Mouse (Mus musculus) heart, embryonic 10.5 days (tissue): Measurements from ENCODE around the gene Lrp8. TPM values are rescaled to one million over a fixed set of nuclear protein-coding genes. Genes with fewer than 3 reads are reported as not detected.
A peak's percentile ranks its signal among the peaks of the same experiment; 100 is the strongest.

Experiments used
- DNase-seq: peaks from one replicate; pipeline ENCODE4 v3.0.0-alpha.2; 2017; ENCODE audit warnings: low spot score
- H3K27ac ChIP-seq: fragments of 300-500 bp; sonication (generic); 2 replicates; pipeline ENCODE4 v1.5.1; 2016; ENCODE audit warnings: mild to moderate bottlenecking
- H3K27me3 ChIP-seq: fragments of 300-500 bp; sonication (generic); 2 replicates; pipeline ENCODE4 v1.6.1; 2016; ENCODE audit warnings: mild to moderate bottlenecking; ENCODE audit not compliant: poor library complexity, insufficient read depth, severe bottlenecking
- H3K36me3 ChIP-seq: fragments of 300-500 bp; sonication (generic); 2 replicates; pipeline ENCODE4 v1.6.1; 2016; ENCODE audit warnings: mild to moderate bottlenecking, moderate library complexity
- H3K4me1 ChIP-seq: fragments of 300-500 bp; sonication (generic); 2 replicates; pipeline ENCODE4 v1.6.1; 2016; ENCODE audit warnings: mild to moderate bottlenecking
- H3K4me3 ChIP-seq: fragments of 300-500 bp; sonication (generic); 2 replicates; pipeline ENCODE4 v1.5.1; 2016; ENCODE audit warnings: mild to moderate bottlenecking, moderate library complexity
- H3K9me3 ChIP-seq: fragments of 300-500 bp; sonication (generic); 2 replicates; pipeline ENCODE4 v1.6.1; 2016; ENCODE audit warnings: mild to moderate bottlenecking, moderate library complexity
- WGBS: fragments of 180-500 bp; shearing (Covaris S2); methylation state at CpG from one replicate; pipeline ENCODE4 v1.1.7; 2016; 5-methylcytosine and 5-hydroxymethylcytosine counted together
- polyA plus RNA-seq: library from polyadenylated mRNA; unstranded; fragments of >200 nt; fragmentation: Nextera tagmentation; extraction: Ambion mirVana; gene quantifications from 2 replicates; pipeline ENCODE4 v1.2.1, GENCODE M21; 2016

Gene Lrp8
- polyA plus RNA-seq, 1 experiment from 2014 or later: 2.6 TPM

GRCm38 (mm10) chr4:107864866-107865265 is 62.8 kb downstream of the Lrp8 start:
- Histone ChIP-seq H3K4me1 (no peaks in the 10 kb centered on the region), H3K36me3 (no peaks in the 10 kb centered on the region), H3K9me3 (no peaks in the 10 kb centered on the region), H3K27ac (no peak overlapping the region), H3K4me3 (no peak overlapping the region), H3K27me3 (no peaks in the 10 kb centered on the region; the same call in 1 of the 2 replicates)
- WGBS: 77% methylated on average over 4 of the region's 4 CpGs
- no peak for DNase-seq

- no peaks in the 10 kb centered on the region for H3K27me3 ChIP-seq
- peak; percentile 97 for DNase-seq
- H3K4me3 ChIP-seq: peak within 1 kb of the TSS; percentile 72
- WGBS: 3% methylated on average over 48 of the region's 48 CpGs
- H3K9me3 ChIP-seq: no peaks in the 10 kb centered on the region
- peak within 1 kb of the TSS; percentile 89 for H3K27ac ChIP-seq
- peaks cover 31% of the 10 kb centered on the region for H3K36me3 ChIP-seq
- peaks cover 10% of the 10 kb centered on the region for H3K4me1 ChIP-seq
Observed at GRCm38 (mm10) chr4:107879254-107880050, 77.4 kb downstream of the Lrp8 start, which contains the start of gene Magoh. TSS of gene Magoh (plus strand) at chr4:107879755.

GRCm38 (mm10) chr4:107881631-107882030 is 79.6 kb downstream of the Lrp8 start:
- no peak for DNase-seq
- no peak overlapping the region for H3K4me3 ChIP-seq
- WGBS: 88% methylated on average over 1 of the region's 1 CpGs
- peaks cover 52% of the 10 kb centered on the region for H3K36me3 ChIP-seq
- peaks cover 10% of the 10 kb centered on the region for H3K4me1 ChIP-seq
- H3K27ac ChIP-seq: no peak overlapping the region
- H3K9me3 ChIP-seq: no peaks in the 10 kb centered on the region
- no peaks in the 10 kb centered on the region for H3K27me3 ChIP-seq

GRCm38 (mm10) chr4:107886371-107886770 is 84.3 kb downstream of the Lrp8 start:
- Histone ChIP-seq H3K36me3 (peaks cover 64% of the 10 kb centered on the region), H3K9me3 (no peaks in the 10 kb centered on the region), H3K27me3 (no peaks in the 10 kb centered on the region), H3K27ac (no peak overlapping the region), H3K4me1 (peaks cover 18% of the 10 kb centered on the region), H3K4me3 (no peak overlapping the region)
- no peak for DNase-seq
- WGBS: 79% methylated on average over 7 of the region's 7 CpGs

- Histone ChIP-seq H3K27ac (peak overlapping the region; percentile 90), H3K36me3 (peaks cover 63% of the 10 kb centered on the region), H3K27me3 (no peaks in the 10 kb centered on the region), H3K9me3 (no peaks in the 10 kb centered on the region), H3K4me1 (peaks cover 18% of the 10 kb centered on the region), H3K4me3 (peak overlapping the region; percentile 69)
- DNase-seq: peak; percentile 81
- under 1% methylated on average over 12 of the region's 12 CpGs for WGBS
Observed at GRCm38 (mm10) chr4:107889385-107889730, 87.3 kb downstream of the Lrp8 start.

- under 1% methylated on average over 48 of the region's 48 CpGs for WGBS
- peak; percentile 99 for DNase-seq
- no peaks in the 10 kb centered on the region for H3K9me3 ChIP-seq
- H3K36me3 ChIP-seq: peaks cover 63% of the 10 kb centered on the region
- peak within 1 kb of the TSS; percentile 90 for H3K27ac ChIP-seq
- no peaks in the 10 kb centered on the region for H3K27me3 ChIP-seq
- peaks cover 18% of the 10 kb centered on the region for H3K4me1 ChIP-seq
- peak within 1 kb of the TSS; percentile 69 for H3K4me3 ChIP-seq
Observed at GRCm38 (mm10) chr4:107889731-107890432, 87.8 kb downstream of the Lrp8 start, which contains the start of gene 0610037L13Rik. TSS of gene 0610037L13Rik (plus strand) at chr4:107889813.

- Histone ChIP-seq H3K9me3 (no peaks in the 10 kb centered on the region), H3K27me3 (no peaks in the 10 kb centered on the region), H3K4me1 (peaks cover 18% of the 10 kb centered on the region), H3K36me3 (peaks cover 58% of the 10 kb centered on the region), H3K4me3 (no peak overlapping the region), H3K27ac (no peak overlapping the region)
- 79% methylated on average over 2 of the region's 2 CpGs for WGBS
- no peak for DNase-seq
Observed at GRCm38 (mm10) chr4:107892663-107893062, 90.6 kb downstream of the Lrp8 start.

GRCm38 (mm10) chr4:107899211-107899927 is 97.3 kb downstream of the Lrp8 start:
- H3K4me3 ChIP-seq: no peak overlapping the region
- H3K27me3 ChIP-seq: no peaks in the 10 kb centered on the region
- WGBS: 82% methylated on average over 5 of the region's 5 CpGs
- peaks cover 56% of the 10 kb centered on the region for H3K36me3 ChIP-seq
- H3K27ac ChIP-seq: no peak overlapping the region
- H3K4me1 ChIP-seq: peaks cover 9% of the 10 kb centered on the region
- DNase-seq: no peak
- no peaks in the 10 kb centered on the region for H3K9me3 ChIP-seq

- Histone ChIP-seq H3K27ac (no peak overlapping the region), H3K4me1 (peaks cover 12% of the 10 kb centered on the region), H3K4me3 (no peak overlapping the region), H3K9me3 (no peaks in the 10 kb centered on the region), H3K36me3 (peaks cover 58% of the 10 kb centered on the region), H3K27me3 (no peaks in the 10 kb centered on the region)
- WGBS: 84% methylated on average over 3 of the region's 3 CpGs
- DNase-seq: no peak
Observed at GRCm38 (mm10) chr4:107900206-107900605, 98.1 kb downstream of the Lrp8 start.

GRCm38 (mm10) chr4:107904252-107904651 is 102.2 kb downstream of the Lrp8 start:
- no peaks in the 10 kb centered on the region for H3K9me3 ChIP-seq
- 68% methylated on average over 10 of the region's 10 CpGs for WGBS
- H3K4me3 ChIP-seq: no peak overlapping the region
- no peaks in the 10 kb centered on the region for H3K27me3 ChIP-seq
- no peak overlapping the region for H3K27ac ChIP-seq
- DNase-seq: no peak
- peaks cover 12% of the 10 kb centered on the region for H3K4me1 ChIP-seq
- peaks cover 59% of the 10 kb centered on the region for H3K36me3 ChIP-seq

- Histone ChIP-seq H3K4me1 (peaks cover 10% of the 10 kb centered on the region), H3K9me3 (no peaks in the 10 kb centered on the region), H3K27ac (no peak overlapping the region), H3K27me3 (no peaks in the 10 kb centered on the region), H3K36me3 (peaks cover 71% of the 10 kb centered on the region), H3K4me3 (no peak overlapping the region)
- WGBS: 89% methylated on average over 9 of the region's 9 CpGs
- no peak for DNase-seq
Observed at GRCm38 (mm10) chr4:107906561-107906960, 104.5 kb downstream of the Lrp8 start.

- Histone ChIP-seq H3K27ac (no peak overlapping the region), H3K4me3 (no peak overlapping the region), H3K36me3 (peaks cover 77% of the 10 kb centered on the region), H3K4me1 (no peaks in the 10 kb centered on the region), H3K9me3 (no peaks in the 10 kb centered on the region), H3K27me3 (no peaks in the 10 kb centered on the region)
- 88% methylated on average over 4 of the region's 4 CpGs for WGBS
- DNase-seq: no peak
Observed at GRCm38 (mm10) chr4:107910020-107910419, 108.0 kb downstream of the Lrp8 start.

GRCm38 (mm10) chr4:107920336-107920735 is 118.3 kb downstream of the Lrp8 start:
- H3K4me3 ChIP-seq: no peak overlapping the region
- no peaks in the 10 kb centered on the region for H3K9me3 ChIP-seq
- 89% methylated on average over 2 of the region's 2 CpGs for WGBS
- H3K27me3 ChIP-seq: no peaks in the 10 kb centered on the region
- H3K27ac ChIP-seq: no peak overlapping the region
- peaks cover 28% of the 10 kb centered on the region for H3K4me1 ChIP-seq
- H3K36me3 ChIP-seq: 0 out of 2 replicates have a peak, but pooled peaks cover 6% of the 10 kb centered on the region
- DNase-seq: no peak
